Mouse (Mus musculus) ES-Bruce4 (cell line): Measurements from ENCODE around the gene Gstm1. TPM values are rescaled to one million over a fixed set of nuclear protein-coding genes. Genes with fewer than 3 reads are reported as not detected.
A peak's percentile ranks its signal among the peaks of the same experiment; 100 is the strongest.

Source experiments
- H3K27ac ChIP-seq: 2 replicates; pipeline ENCODE4 v1.5.1; 2012; ENCODE audit warnings: low read length, inconsistent platforms; ENCODE audit not compliant: insufficient read depth
- H3K27me3 ChIP-seq: 2 replicates; pipeline ENCODE4 v1.6.1; 2012; ENCODE audit warnings: mild to moderate bottlenecking, low read length, inconsistent platforms; ENCODE audit not compliant: control insufficient read depth, poor library complexity, insufficient read depth, severe bottlenecking
- H3K36me3 ChIP-seq: 2 replicates; pipeline ENCODE4 v1.6.1; 2012; ENCODE audit warnings: inconsistent platforms, mild to moderate bottlenecking, low read length, moderate library complexity; ENCODE audit not compliant: control insufficient read depth, poor library complexity, insufficient read depth, severe bottlenecking
- H3K4me1 ChIP-seq: one replicate; pipeline ENCODE4 v1.8.1; 2011; ENCODE audit warnings: low read length; ENCODE audit not compliant: control insufficient read depth, insufficient read depth
- H3K4me3 ChIP-seq: 2 replicates; pipeline ENCODE4 v1.5.1; 2011; ENCODE audit warnings: low read depth, mild to moderate bottlenecking, low read length
- H3K9ac ChIP-seq: 2 replicates; pipeline ENCODE4 v1.6.1; 2012; ENCODE audit warnings: low read depth, mild to moderate bottlenecking, inconsistent platforms; ENCODE audit not compliant: poor library complexity, severe bottlenecking
- H3K9me3 ChIP-seq: replicated peaks from 2 replicates; pipeline ENCODE4 v1.6.1; 2012; ENCODE audit warnings: mild to moderate bottlenecking, low read length, inconsistent platforms; ENCODE audit not compliant: control insufficient read depth, poor library complexity, insufficient read depth, severe bottlenecking
- CTCF ChIP-seq: IDR thresholded peaks from one replicate; pipeline ENCODE4 v1.8.1; 2011; ENCODE audit warnings: low read depth, low read length
- EP300 ChIP-seq: IDR thresholded peaks from 2 replicates; pipeline ENCODE4 v1.6.1; 2011; ENCODE audit warnings: low read depth, low read length; ENCODE audit not compliant: insufficient read depth
- POLR2A ChIP-seq: IDR thresholded peaks from one replicate; pipeline ENCODE4 v1.8.1; 2011; ENCODE audit warnings: low read length; ENCODE audit not compliant: insufficient read depth
- polyA plus RNA-seq: library from polyadenylated mRNA; stranded (reverse); fragments of >200 nt; gene quantifications from 2 replicates; pipeline ENCODE4 v1.2.4, GENCODE M21; 2011; ENCODE audit warnings: low read depth; ENCODE audit not compliant: missing spikeins, insufficient read depth, insufficient read length

The Gstm1 gene
- polyA plus RNA-seq, result 163 and 187 TPM in 2 replicates

DNA sequence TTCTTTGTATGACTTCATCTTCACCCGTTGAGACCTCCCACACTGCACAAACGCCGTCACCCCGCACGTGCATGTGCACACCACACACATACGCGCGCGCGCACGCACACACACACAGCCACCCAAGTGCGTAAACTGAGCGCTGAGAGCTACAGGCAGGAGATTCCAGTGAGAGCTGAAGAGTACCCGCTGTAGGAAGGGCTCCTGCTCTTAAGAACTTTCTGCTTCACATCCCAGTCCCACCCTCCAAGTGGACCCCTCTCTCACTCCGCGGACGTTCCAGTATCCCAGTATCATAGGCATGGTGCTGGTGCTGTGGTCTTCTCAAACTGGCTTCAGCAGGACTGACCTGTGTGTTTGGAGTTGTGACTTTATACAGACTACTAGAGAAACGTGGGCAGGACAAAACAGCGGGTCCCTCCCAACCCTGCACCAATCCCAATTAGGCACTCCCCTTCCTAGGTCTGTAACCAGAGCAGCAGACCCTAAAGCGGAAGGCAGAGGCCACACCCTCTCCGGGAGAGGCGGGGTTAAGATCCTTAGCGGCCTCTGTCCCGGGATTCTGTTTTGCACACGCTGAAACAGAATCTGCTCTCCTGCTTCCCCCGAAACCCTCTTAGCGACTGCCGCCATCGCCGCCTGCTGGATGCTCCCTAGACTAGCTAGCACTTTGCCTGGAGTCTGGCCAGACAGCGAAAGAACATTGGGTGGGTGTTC is at the start of gene Gstm1:
Gstm1 (minus strand) TSS at position 501 of the 717 bp plus-strand sequence.
- H3K36me3 ChIP-seq, result no peaks in the 10 kb centered on the region
- peaks cover 1% of the 10 kb centered on the region for H3K4me1 ChIP-seq
- peak within 1 kb of the TSS; percentile 29 for H3K27ac ChIP-seq
- H3K4me3 ChIP-seq, result peak within 1 kb of the TSS; percentile 56
- peak within 1 kb of the TSS; percentile 4 for H3K9ac ChIP-seq
- no peaks in the 10 kb centered on the region for H3K27me3 ChIP-seq
- no peaks in the 10 kb centered on the region for H3K9me3 ChIP-seq
- TF ChIP-seq POLR2A, result peak; percentile 91
- peak; percentile 53; the same call in 1 of the 2 replicates for TF ChIP-seq EP300
- peak; percentile 82 for TF ChIP-seq CTCF

GRCm38 (mm10) chr3:108067370-108067934 is 49.7 kb upstream of the Gstm1 start:
- no peaks in the 10 kb centered on the region for H3K27me3 ChIP-seq
- no peak overlapping the region for H3K27ac ChIP-seq
- H3K4me1 ChIP-seq, result no peaks in the 10 kb centered on the region
- no peaks in the 10 kb centered on the region for H3K36me3 ChIP-seq
- TF ChIP-seq CTCF (no peak), POLR2A (no peak), EP300 (no peak)
- no peak overlapping the region for H3K9ac ChIP-seq
- H3K4me3 ChIP-seq, result no peak overlapping the region
- H3K9me3 ChIP-seq, result no peaks in the 10 kb centered on the region

DNA sequence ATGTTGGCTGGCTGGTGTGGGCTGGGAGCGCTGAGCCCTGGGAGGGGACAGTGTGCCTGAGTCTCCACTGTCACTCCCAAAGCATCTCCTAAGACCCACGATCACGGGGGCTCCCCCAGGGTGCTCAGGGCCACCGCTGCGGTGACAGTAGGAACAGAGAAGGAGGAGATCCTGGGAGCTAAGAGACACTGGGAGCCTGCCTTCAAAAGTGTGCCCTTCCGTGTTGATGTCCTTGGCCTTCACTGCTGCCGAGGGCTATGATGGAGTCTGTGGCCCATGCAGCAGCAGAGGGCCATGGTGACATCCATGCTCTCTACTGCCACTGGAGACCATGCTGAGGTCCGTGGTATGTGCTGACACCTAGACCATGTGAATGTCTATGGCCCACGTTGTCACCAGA is 47.8 kb upstream of the Gstm1 start:
- no peak overlapping the region for H3K9ac ChIP-seq
- H3K4me1 ChIP-seq, result no peaks in the 10 kb centered on the region
- H3K27me3 ChIP-seq, result no peaks in the 10 kb centered on the region
- TF ChIP-seq EP300 (no peak), CTCF (no peak), POLR2A (no peak)
- H3K36me3 ChIP-seq, result no peaks in the 10 kb centered on the region
- H3K27ac ChIP-seq, result no peak overlapping the region
- H3K4me3 ChIP-seq, result no peak overlapping the region
- no peaks in the 10 kb centered on the region for H3K9me3 ChIP-seq

- H3K4me3 ChIP-seq, result no peak overlapping the region
- H3K36me3 ChIP-seq, result no peaks in the 10 kb centered on the region
- TF ChIP-seq CTCF (no peak), POLR2A (no peak), EP300 (no peak)
- H3K9ac ChIP-seq, result no peak overlapping the region
- no peaks in the 10 kb centered on the region for H3K9me3 ChIP-seq
- no peak overlapping the region for H3K27ac ChIP-seq
- no peaks in the 10 kb centered on the region for H3K4me1 ChIP-seq
- H3K27me3 ChIP-seq, result no peaks in the 10 kb centered on the region
Measured at GRCm38 (mm10) chr3:108064672-108065071, 46.9 kb upstream of the Gstm1 start.

DNA sequence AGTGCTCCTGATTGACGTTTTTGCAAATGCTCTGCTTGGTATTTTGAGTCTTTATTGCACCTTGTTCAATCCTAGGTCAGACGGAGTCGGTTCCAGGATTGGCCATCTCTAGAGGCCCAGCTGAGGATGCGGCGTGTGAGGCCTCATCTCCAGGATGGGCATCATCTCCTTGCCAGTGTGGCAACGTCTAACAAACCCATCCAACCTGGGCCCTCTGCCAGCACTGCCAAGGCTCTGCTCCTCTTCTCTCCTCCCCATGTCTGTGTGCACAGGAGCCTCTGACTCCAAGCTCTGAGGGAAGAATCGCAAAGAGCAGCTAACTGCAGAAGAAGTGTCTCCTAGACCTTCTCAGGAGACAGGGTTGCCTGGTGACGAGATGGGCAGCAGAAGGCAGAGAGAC is 44.9 kb upstream of the Gstm1 start:
- no peaks in the 10 kb centered on the region for H3K27me3 ChIP-seq
- H3K27ac ChIP-seq, result no peak overlapping the region
- H3K9me3 ChIP-seq, result no peaks in the 10 kb centered on the region
- no peak overlapping the region for H3K9ac ChIP-seq
- no peak overlapping the region for H3K4me3 ChIP-seq
- H3K36me3 ChIP-seq, result no peaks in the 10 kb centered on the region
- TF ChIP-seq EP300, result no peak
- TF ChIP-seq CTCF, result no peak
- TF ChIP-seq POLR2A, result no peak
- H3K4me1 ChIP-seq, result no peaks in the 10 kb centered on the region

- no peak overlapping the region for H3K27ac ChIP-seq
- no peaks in the 10 kb centered on the region for H3K27me3 ChIP-seq
- H3K4me3 ChIP-seq, result no peak overlapping the region
- TF ChIP-seq CTCF (no peak), POLR2A (no peak), EP300 (no peak)
- no peaks in the 10 kb centered on the region for H3K4me1 ChIP-seq
- no peaks in the 10 kb centered on the region for H3K9me3 ChIP-seq
- no peaks in the 10 kb centered on the region for H3K36me3 ChIP-seq
- no peak overlapping the region for H3K9ac ChIP-seq
Measured at GRCm38 (mm10) chr3:108061420-108061819, 43.6 kb upstream of the Gstm1 start.
